Mouse (Mus musculus): ENCODE data around the gene Dlgap1. TPM values are rescaled to one million over a fixed set of nuclear protein-coding genes. Genes with fewer than 3 reads are reported as not detected.

Dlgap1 gene
- polyA plus RNA-seq (2015; fragmentation: Nextera tagmentation; extraction: Ambion mirVana), result 0.19 and 0.35 TPM in 2 replicates

DNA sequence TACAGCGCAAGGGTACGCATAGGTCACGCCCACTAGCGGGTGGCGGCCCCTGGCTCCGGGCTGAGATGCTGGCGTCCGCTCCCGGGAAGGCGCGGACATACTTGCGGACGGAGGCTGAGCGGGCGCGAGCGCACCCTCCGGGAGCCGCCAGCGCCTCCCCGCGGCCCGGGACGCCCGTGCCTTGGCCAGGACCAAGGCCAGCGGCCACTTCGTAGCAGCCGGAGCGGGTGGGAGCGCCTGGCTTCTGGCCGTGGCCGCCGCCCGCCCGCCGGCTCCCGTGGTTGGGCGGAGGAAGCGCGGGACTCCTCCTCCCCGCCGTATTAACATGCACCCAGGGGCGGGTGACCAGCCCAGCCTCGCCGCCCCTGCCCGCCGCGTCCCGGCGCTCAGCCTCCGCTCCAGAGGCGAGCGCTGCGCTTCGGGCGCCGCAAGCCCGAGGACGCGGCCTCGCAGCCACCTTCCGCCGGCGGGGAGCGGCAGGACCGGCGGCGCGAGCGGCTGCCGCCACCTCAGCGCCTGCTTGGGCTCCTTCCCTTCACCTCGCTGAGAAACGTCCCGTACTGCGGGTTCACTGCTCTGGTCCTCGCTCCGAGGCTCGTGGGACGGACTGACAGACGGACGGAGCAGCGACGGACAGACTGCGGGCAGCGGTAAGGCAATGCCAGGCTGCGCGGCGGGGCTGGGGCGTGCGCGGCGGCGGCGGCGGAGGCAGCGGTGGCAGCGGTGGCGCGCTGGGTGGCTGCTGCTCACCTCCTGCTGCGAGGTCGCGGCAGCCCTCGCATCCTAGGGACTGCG, at the start of gene Dlgap1:
TSS of gene Dlgap1 (plus strand) at position 53 of the 795 bp plus-strand sequence.

DNA sequence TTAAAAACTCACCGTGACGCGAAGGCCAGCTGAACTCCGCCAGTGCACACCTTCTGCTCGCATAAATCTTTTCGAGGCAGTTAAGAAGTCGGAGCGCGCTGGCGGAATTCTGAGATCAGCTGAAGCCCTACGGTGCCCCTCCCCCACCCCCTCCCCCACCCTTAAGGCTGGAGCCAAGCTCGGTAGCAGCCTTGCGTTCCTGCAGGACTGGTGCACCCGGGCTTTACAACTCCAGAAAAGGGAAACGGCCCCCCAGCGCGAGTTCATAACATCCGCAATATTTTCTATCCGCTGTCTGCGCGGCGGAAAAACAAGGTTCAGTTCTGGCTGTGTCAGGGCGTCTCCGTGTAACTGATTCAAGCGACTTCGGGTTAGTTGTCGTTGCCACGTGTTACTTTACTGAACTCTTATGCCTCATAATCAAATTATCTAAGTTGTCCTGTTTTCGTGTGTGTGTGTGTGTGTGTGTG, 884.6 kb downstream of the Dlgap1 start, which contains the start of gene Tgif1:
TSS of gene Tgif1 (minus strand) at position 111 of the 470 bp plus-strand sequence.

MicroRNAs within 50 kb of the gene (microRNA counts, 519-probe panel; counts per million panel counts)
- 88.3 counts per million for microRNA mmu-miR-1195

All from spleen, postnatal 0 days (tissue).